Comparison of ENCODE assay signal across 8 mouse cellular contexts in the genomic region with DNA sequence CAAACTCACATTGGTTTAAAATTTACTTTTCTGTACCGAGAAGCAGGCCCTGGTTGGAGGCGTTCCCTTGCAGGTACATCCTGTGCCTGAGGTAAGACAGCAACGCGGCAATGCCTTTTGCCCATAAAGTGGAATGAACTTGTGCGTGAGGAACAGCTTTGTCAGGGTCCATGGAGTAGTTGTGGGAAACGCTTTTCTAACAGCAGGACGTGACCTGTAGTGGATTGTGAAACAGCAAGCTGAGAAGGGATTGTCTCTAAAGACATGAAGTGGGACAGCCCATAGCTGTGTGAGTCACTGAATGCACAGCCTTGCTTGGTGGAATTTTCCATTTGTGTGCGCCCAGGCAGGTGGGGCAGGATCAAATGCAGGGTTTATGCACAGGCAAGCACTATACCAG. TPM values are rescaled to one million over a fixed set of nuclear protein-coding genes. Genes with fewer than 3 reads are reported as not detected.
DNase-seq lines count a peak whose midpoint lies in the region; ATAC-seq and TF ChIP-seq lines count a peak whose summit lies in the region.

No protein-coding gene starts in this region.

- TF ChIP-seq EP300 in lung, postnatal 0 days (IDR thresholded peaks at IDR 0.05) = no peak; the same call in 1 of the 2 replicates

- TF ChIP-seq CTCF in lung, postnatal 0 days (IDR thresholded peaks at IDR 0.05) = no peak

- no peak overlapping the region for H3K9ac ChIP-seq in heart, embryonic 11.5 days (ENCODE audit: low read depth, low read length)
- H3K9ac ChIP-seq in kidney, embryonic 14.5 days (ENCODE audit: low read depth, low read length) = no peak overlapping the region
- no peak overlapping the region for H3K9ac ChIP-seq in lung, postnatal 0 days (replicated peaks; ENCODE audit: low read depth)

- DNase-seq in heart, postnatal 36 days = no peak
- DNase-seq in adrenal gland, adult 8-10 months = peak; percentile 36
- peak; percentile 86 for DNase-seq in lung, postnatal 0 days (ENCODE audit: low spot score)
- no peak for DNase-seq in right cerebral cortex, postnatal 36 days (ENCODE audit: low spot score in 2 of 2)
- no peak for DNase-seq in gastrocnemius, postnatal 14 days

- no peaks in the 10 kb centered on the region for H3K9me3 ChIP-seq in heart, embryonic 11.5 days (replicated peaks; ENCODE audit: control insufficient read depth, low read length)
- H3K9me3 ChIP-seq in kidney, embryonic 14.5 days (ENCODE audit: control insufficient read depth, low read length) = no peaks in the 10 kb centered on the region
- H3K9me3 ChIP-seq in lung, postnatal 0 days (ENCODE audit: low read length) = no peaks in the 10 kb centered on the region

- no peak overlapping the region for H3K4me3 ChIP-seq in heart, embryonic 11.5 days (ENCODE audit: low read depth, low read length)
- no peak overlapping the region for H3K4me3 ChIP-seq in kidney, embryonic 14.5 days (ENCODE audit: low read length)
- H3K4me3 ChIP-seq in lung, postnatal 0 days (ENCODE audit: low read depth, low read length) = no peak overlapping the region

- no peak overlapping the region for H3K4me2 ChIP-seq in heart, embryonic 11.5 days
- H3K4me2 ChIP-seq in kidney, embryonic 14.5 days (replicated peaks; ENCODE audit: low read depth, low read length) = no peak overlapping the region
- H3K4me2 ChIP-seq in lung, postnatal 0 days (replicated peaks; ENCODE audit: low read depth, low read length) = no peak overlapping the region

- WGBS in heart, embryonic 11.5 days (ENCODE audit: insufficient replicate concordance) = 71% methylated on average over 8 of the region's 8 CpGs
- 48% methylated on average over 8 of the region's 8 CpGs for WGBS in kidney, embryonic 14.5 days
- WGBS in lung, postnatal 0 days = 44% methylated on average over 8 of the region's 8 CpGs

- H3K4me1 ChIP-seq in heart, embryonic 11.5 days (ENCODE audit: control insufficient read depth, insufficient read depth, low read length) = no peaks in the 10 kb centered on the region
- H3K4me1 ChIP-seq in kidney, embryonic 14.5 days (ENCODE audit: control insufficient read depth, insufficient read depth, low read length) = no peaks in the 10 kb centered on the region
- H3K4me1 ChIP-seq in lung, postnatal 0 days (ENCODE audit: insufficient read depth, low read depth, low read length) = no peaks in the 10 kb centered on the region

- 0 out of 2 replicates have a peak, but pooled peaks have one; percentile 49 for ATAC-seq in heart, embryonic 11.5 days (replicated peaks; ENCODE audit: insufficient number of reproducible peaks, low FRiP score, low TSS enrichment)
- ATAC-seq in kidney, embryonic 14.5 days (ENCODE audit: low FRiP score, low TSS enrichment) = peak; percentile 64
- ATAC-seq in lung, postnatal 0 days = peak; percentile 94
- no peak for ATAC-seq in erythroblast, adult 5-6 weeks (replicated peaks; ENCODE audit: low FRiP score, poor library complexity, severe bottlenecking)

- H3K36me3 ChIP-seq in heart, embryonic 11.5 days (ENCODE audit: control insufficient read depth, insufficient read depth, low read length) = no peaks in the 10 kb centered on the region
- H3K36me3 ChIP-seq in kidney, embryonic 14.5 days (ENCODE audit: control insufficient read depth, insufficient read depth, low read length) = no peaks in the 10 kb centered on the region
- H3K36me3 ChIP-seq in lung, postnatal 0 days (ENCODE audit: insufficient read depth, low read length) = no peaks in the 10 kb centered on the region

- H3K27ac ChIP-seq in heart, embryonic 11.5 days (ENCODE audit: low read depth, low read length) = no peak overlapping the region
- H3K27ac ChIP-seq in kidney, embryonic 14.5 days (ENCODE audit: low read depth, low read length) = peak overlapping the region; percentile 55; the same call in 1 of the 2 replicates
- 0 out of 2 replicates have a peak overlapping the region, but pooled peaks have one; percentile 15 for H3K27ac ChIP-seq in lung, postnatal 0 days (ENCODE audit: low read length)

- H3K27me3 ChIP-seq in heart, embryonic 11.5 days (ENCODE audit: control insufficient read depth, insufficient read depth, low read length) = no peaks in the 10 kb centered on the region
- no peaks in the 10 kb centered on the region for H3K27me3 ChIP-seq in kidney, embryonic 14.5 days (ENCODE audit: control insufficient read depth, insufficient read depth, low read length)
- no peaks in the 10 kb centered on the region for H3K27me3 ChIP-seq in lung, postnatal 0 days (replicated peaks; ENCODE audit: insufficient read depth, low read length)

- intact Hi-C loops in heart, postnatal 36 days (cut with DNase I) = no loop called here
- intact Hi-C loops in gastrocnemius, postnatal 14 days (cut with DNase I; ENCODE audit: low total_unique reads) = no loop called here

RNA-seq across cellular contexts. Expression of a gene that starts 5.7 kb away (rescaled TPM):
- 47.2 and 52.8 TPM in 2 replicates for polyA plus RNA-seq in heart, embryonic 11.5 days (2014; fragmentation: Nextera tagmentation; extraction: Ambion mirVana)
- 1 to 10 TPM; 4.2 to 6.2 TPM for total RNA-seq in heart, postnatal 36 days (2021)
- 100 to 1,000 TPM in 1 of 4 experiments, 10 to 100 TPM in 3; 38.3 to 144 (median 66.5) TPM for total RNA-seq in adrenal gland, adult 8-10 months (2022)
- 88.6 and 116 TPM in 2 replicates for polyA plus RNA-seq in kidney, embryonic 14.5 days (2014; fragmentation: Nextera tagmentation; extraction: Ambion mirVana)
- polyA plus RNA-seq in lung, postnatal 0 days (2015; fragmentation: Nextera tagmentation; extraction: Ambion mirVana) = 35.2 and 47.8 TPM in 2 replicates
- 9.8 and 32.5 TPM in 2 replicates for total RNA-seq in erythroblast, adult 5-6 weeks (2015; ENCODE audit: low replicate concordance)
- total RNA-seq in erythroblast, adult 5-6 weeks (2017; ENCODE audit: low replicate concordance) = 13.7 and 25.0 TPM in 2 replicates
- total RNA-seq in gastrocnemius, postnatal 14 days (2021) = 10 to 100 TPM in 1 of 2 experiments, 1 to 10 TPM in 1; 7.3 to 12.1 TPM

RNA-seq across cellular contexts. Expression of a gene that starts 43.4 kb away (rescaled TPM):
- 16.3 and 17.8 TPM in 2 replicates for polyA plus RNA-seq in heart, embryonic 11.5 days (2014; fragmentation: Nextera tagmentation; extraction: Ambion mirVana)
- 1 to 10 TPM; 3.7 to 3.9 TPM for total RNA-seq in heart, postnatal 36 days (2021)
- 10 to 100 TPM in 2 of 4 experiments, 1 to 10 TPM in 2; 8.4 to 18.1 (median 11.0) TPM for total RNA-seq in adrenal gland, adult 8-10 months (2022)
- polyA plus RNA-seq in kidney, embryonic 14.5 days (2014; fragmentation: Nextera tagmentation; extraction: Ambion mirVana) = 20.2 and 36.0 TPM in 2 replicates
- polyA plus RNA-seq in lung, postnatal 0 days (2015; fragmentation: Nextera tagmentation; extraction: Ambion mirVana) = 10.4 and 12.3 TPM in 2 replicates
- total RNA-seq in erythroblast, adult 5-6 weeks (2015; ENCODE audit: low replicate concordance) = 2.5 and 3.1 TPM in 2 replicates
- total RNA-seq in erythroblast, adult 5-6 weeks (2017; ENCODE audit: low replicate concordance) = 2.7 and 6.1 TPM in 2 replicates
- total RNA-seq in gastrocnemius, postnatal 14 days (2021) = 1 to 10 TPM; 2.4 to 2.7 TPM

Comparison
In these comparisons a context has a peak if more than half of its experiments do, and no peak if none do; other contexts are left out.
1. DNase-seq: peak in adrenal gland, adult 8-10 months (single experiment) and lung, postnatal 0 days (single experiment); none in heart, postnatal 36 days (0 of 2), right cerebral cortex, postnatal 36 days (0 of 2) and gastrocnemius, postnatal 14 days (single experiment).